Mouse (Mus musculus) midbrain, embryonic 10.5 days (tissue): ENCODE results near the gene Eef1g. TPM values are rescaled to one million over a fixed set of nuclear protein-coding genes. Genes with fewer than 3 reads are reported as not detected.

Experiments
- DNase-seq: peaks from one replicate; pipeline ENCODE4 v3.0.0-alpha.2; 2017; ENCODE audit warnings: low spot score
- H3K27ac ChIP-seq: fragments of 300-500 bp; sonication (generic); replicated peaks from 2 replicates; pipeline ENCODE4 v1.5.1; 2016; ENCODE audit warnings: mild to moderate bottlenecking
- H3K27me3 ChIP-seq: fragments of 300-500 bp; sonication (generic); 2 replicates; pipeline ENCODE4 v1.6.1; 2016; ENCODE audit warnings: low read depth, mild to moderate bottlenecking; ENCODE audit not compliant: poor library complexity, severe bottlenecking
- H3K36me3 ChIP-seq: fragments of 300-500 bp; sonication (generic); 2 replicates; pipeline ENCODE4 v1.6.1; 2016; ENCODE audit warnings: mild to moderate bottlenecking, moderate library complexity
- H3K4me1 ChIP-seq: fragments of 300-500 bp; sonication (generic); 2 replicates; pipeline ENCODE4 v1.6.1; 2016
- H3K4me3 ChIP-seq: fragments of 300-500 bp; sonication (generic); 2 replicates; pipeline ENCODE4 v1.5.1; 2016; ENCODE audit warnings: mild to moderate bottlenecking, moderate library complexity
- H3K9me3 ChIP-seq: fragments of 300-500 bp; sonication (generic); replicated peaks from 2 replicates; pipeline ENCODE4 v1.6.1; 2016; ENCODE audit warnings: mild to moderate bottlenecking
- WGBS: fragments of 180-500 bp; shearing (Covaris S2); methylation state at CpG from one replicate; pipeline ENCODE4 v1.1.7; 2016; 5-methylcytosine and 5-hydroxymethylcytosine counted together
- polyA plus RNA-seq: library from polyadenylated mRNA; unstranded; fragments of >200 nt; fragmentation: Nextera tagmentation; extraction: Ambion mirVana; gene quantifications from 2 replicates; pipeline ENCODE4 v1.2.1, GENCODE M21; 2016

The Eef1g gene
- polyA plus RNA-seq, result 438 and 514 TPM in 2 replicates

- 1% methylated on average over 52 of the region's 52 CpGs for WGBS
- H3K27ac ChIP-seq, result peak within 1 kb of the TSS; percentile 94
Measured at GRCm38 (mm10) chr19:8966590-8967372, at the start of gene Eef1g. Gene Eef1g, plus strand, starts transcription at chr19:8967041.

GRCm38 (mm10) chr19:8919000-8919399 is 47.8 kb upstream of the Eef1g start:
- Histone ChIP-seq H3K36me3 (peaks cover 51% of the 10 kb centered on the region), H3K4me3 (no peak overlapping the region), H3K27ac (no peak overlapping the region), H3K9me3 (no peaks in the 10 kb centered on the region), H3K4me1 (peaks cover 18% of the 10 kb centered on the region), H3K27me3 (no peaks in the 10 kb centered on the region)
- no peak for DNase-seq
- WGBS, result 94% methylated on average over 3 of the region's 3 CpGs

More at GRCm38 (mm10) chr19:8966590-8967372, at the start of gene Eef1g:
- no peaks in the 10 kb centered on the region for H3K27me3 ChIP-seq
- H3K4me1 ChIP-seq, result peaks cover 29% of the 10 kb centered on the region
- peak; percentile 100 for DNase-seq
- peak within 1 kb of the TSS; percentile 87 for H3K4me3 ChIP-seq
- peaks cover 78% of the 10 kb centered on the region for H3K36me3 ChIP-seq
- no peaks in the 10 kb centered on the region for H3K9me3 ChIP-seq

- 70% methylated on average over 6 of the region's 6 CpGs for WGBS
- no peaks in the 10 kb centered on the region for H3K27me3 ChIP-seq
- peaks cover 18% of the 10 kb centered on the region for H3K4me1 ChIP-seq
- DNase-seq, result no peak
- H3K36me3 ChIP-seq, result peaks cover 49% of the 10 kb centered on the region
- peak overlapping the region; percentile 90 for H3K4me3 ChIP-seq
- H3K9me3 ChIP-seq, result no peaks in the 10 kb centered on the region
- H3K27ac ChIP-seq, result peak overlapping the region; percentile 91
Measured at GRCm38 (mm10) chr19:8919684-8920072, 47.2 kb upstream of the Eef1g start.

- 3% methylated on average over 50 of the region's 50 CpGs for WGBS
- peaks cover 45% of the 10 kb centered on the region for H3K36me3 ChIP-seq
Measured at GRCm38 (mm10) chr19:8920073-8920736, 46.6 kb upstream of the Eef1g start, which contains the start of gene B3gat3. Gene B3gat3, plus strand, starts transcription at chr19:8920374.

GRCm38 (mm10) chr19:8920836-8921291 is 46.0 kb upstream of the Eef1g start:
- Histone ChIP-seq H3K9me3 (no peaks in the 10 kb centered on the region), H3K36me3 (peaks cover 45% of the 10 kb centered on the region), H3K4me3 (peak overlapping the region; percentile 90), H3K27me3 (no peaks in the 10 kb centered on the region), H3K27ac (peak overlapping the region; percentile 91), H3K4me1 (peaks cover 18% of the 10 kb centered on the region)
- DNase-seq, result no peak
- WGBS, result 5% methylated on average over 6 of the region's 6 CpGs

More at GRCm38 (mm10) chr19:8920073-8920736, 46.6 kb upstream of the Eef1g start, which contains the start of gene B3gat3:
- peak within 1 kb of the TSS; percentile 91 for H3K27ac ChIP-seq
- peaks cover 18% of the 10 kb centered on the region for H3K4me1 ChIP-seq
- peak within 1 kb of the TSS; percentile 90 for H3K4me3 ChIP-seq
- H3K9me3 ChIP-seq, result no peaks in the 10 kb centered on the region
- peak; percentile 97 for DNase-seq
- no peaks in the 10 kb centered on the region for H3K27me3 ChIP-seq

GRCm38 (mm10) chr19:8921741-8922140 is 45.1 kb upstream of the Eef1g start:
- H3K27ac ChIP-seq, result no peak overlapping the region
- peaks cover 18% of the 10 kb centered on the region for H3K4me1 ChIP-seq
- H3K36me3 ChIP-seq, result peaks cover 45% of the 10 kb centered on the region
- H3K27me3 ChIP-seq, result no peaks in the 10 kb centered on the region
- DNase-seq, result no peak
- peak overlapping the region; percentile 90; the same call in 1 of the 2 replicates for H3K4me3 ChIP-seq
- 80% methylated on average over 9 of the region's 9 CpGs for WGBS
- no peaks in the 10 kb centered on the region for H3K9me3 ChIP-seq

- WGBS, result 84% methylated on average over 2 of the region's 2 CpGs
- H3K4me1 ChIP-seq, result peaks cover 28% of the 10 kb centered on the region
- H3K36me3 ChIP-seq, result peaks cover 60% of the 10 kb centered on the region
- DNase-seq, result no peak
- no peak overlapping the region for H3K27ac ChIP-seq
- H3K4me3 ChIP-seq, result no peak overlapping the region
- H3K27me3 ChIP-seq, result no peaks in the 10 kb centered on the region
- no peaks in the 10 kb centered on the region for H3K9me3 ChIP-seq
Measured at GRCm38 (mm10) chr19:8926766-8927165, 40.1 kb upstream of the Eef1g start.

- Histone ChIP-seq H3K27ac (no peak overlapping the region), H3K9me3 (no peaks in the 10 kb centered on the region), H3K36me3 (peaks cover 57% of the 10 kb centered on the region), H3K27me3 (no peaks in the 10 kb centered on the region), H3K4me1 (peaks cover 27% of the 10 kb centered on the region), H3K4me3 (no peak overlapping the region)
- DNase-seq, result no peak
- WGBS, result 92% methylated on average over 12 of the region's 12 CpGs
Measured at GRCm38 (mm10) chr19:8927891-8928525, 38.8 kb upstream of the Eef1g start.

GRCm38 (mm10) chr19:8928689-8929223 is 38.1 kb upstream of the Eef1g start:
- Histone ChIP-seq H3K4me3 (peak overlapping the region; percentile 83), H3K27ac (peak overlapping the region; percentile 90), H3K9me3 (no peaks in the 10 kb centered on the region), H3K36me3 (peaks cover 57% of the 10 kb centered on the region), H3K4me1 (peaks cover 27% of the 10 kb centered on the region), H3K27me3 (no peaks in the 10 kb centered on the region)
- no peak for DNase-seq
- WGBS, result 16% methylated on average over 16 of the region's 16 CpGs

- 1% methylated on average over 70 of the region's 74 CpGs for WGBS
- H3K27me3 ChIP-seq, result no peaks in the 10 kb centered on the region
- peaks cover 58% of the 10 kb centered on the region for H3K36me3 ChIP-seq
- DNase-seq, result peak; percentile 83
- H3K27ac ChIP-seq, result peak within 1 kb of the TSS; percentile 90
- peak within 1 kb of the TSS; percentile 83 for H3K4me3 ChIP-seq
- peaks cover 27% of the 10 kb centered on the region for H3K4me1 ChIP-seq
- H3K9me3 ChIP-seq, result no peaks in the 10 kb centered on the region
Measured at GRCm38 (mm10) chr19:8929224-8930088, 37.4 kb upstream of the Eef1g start, which contains the start of the genes Rom1 and Eml3. Gene Rom1, minus strand, starts transcription at chr19:8929356. Gene Eml3, plus strand, starts transcription at chr19:8929552.

GRCm38 (mm10) chr19:8930117-8930516 is 36.7 kb upstream of the Eef1g start:
- 18% methylated on average over 11 of the region's 11 CpGs for WGBS
- H3K27ac ChIP-seq, result peak overlapping the region; percentile 90

More at GRCm38 (mm10) chr19:8930117-8930516, 36.7 kb upstream of the Eef1g start:
- no peaks in the 10 kb centered on the region for H3K9me3 ChIP-seq
- H3K27me3 ChIP-seq, result no peaks in the 10 kb centered on the region
- peak; percentile 32 for DNase-seq
- peaks cover 27% of the 10 kb centered on the region for H3K4me1 ChIP-seq
- peak overlapping the region; percentile 83 for H3K4me3 ChIP-seq
- peaks cover 62% of the 10 kb centered on the region for H3K36me3 ChIP-seq
